Mouse (Mus musculus): Measurements from ENCODE around the gene Mylk4. TPM values are rescaled to one million over a fixed set of nuclear protein-coding genes. Genes with fewer than 3 reads are reported as not detected.
A peak's percentile ranks its signal among the peaks of the same experiment; 100 is the strongest.

The Mylk4 gene
- polyA plus RNA-seq, 1 experiment from 2014 or later, result 0.26 TPM

DNA sequence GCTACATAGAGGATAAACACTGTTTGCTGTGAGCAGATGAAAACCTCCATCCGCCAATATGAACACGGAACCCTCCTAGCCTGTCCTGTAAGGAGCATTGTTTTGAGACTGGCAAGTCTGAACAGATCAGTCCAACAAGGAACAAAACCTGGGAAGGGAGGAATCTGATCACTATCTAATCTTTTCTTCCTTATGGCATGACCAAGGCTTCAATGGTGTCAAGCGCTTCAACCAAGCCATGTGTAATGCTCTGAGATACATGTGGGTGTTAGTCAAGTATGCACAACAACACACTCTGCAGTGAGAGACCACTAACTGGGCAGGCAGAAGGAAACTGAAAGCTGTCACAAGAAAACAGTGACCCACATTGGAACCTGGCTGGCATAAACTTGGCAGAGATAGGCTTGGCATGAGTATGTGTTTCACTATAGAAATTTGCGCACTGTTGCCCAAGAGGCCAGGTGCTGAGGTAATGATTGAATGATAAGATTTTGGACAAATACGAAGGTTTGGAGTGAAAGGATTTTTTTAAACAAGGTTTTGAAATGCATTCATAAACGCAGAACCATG lies 89.8 kb downstream of the Mylk4 start:
- no peak overlapping the region for H3K4me3 ChIP-seq
- DNase-seq (ENCODE audit: low spot score), result no peak
- H3K27me3 ChIP-seq (ENCODE audit: low read depth, poor library complexity, severe bottlenecking), result 0 out of 2 replicates have a peak, but pooled peaks cover under 1% of the 10 kb centered on the region
- H3K27ac ChIP-seq, result no peak overlapping the region
- H3K9me3 ChIP-seq (replicated peaks), result no peaks in the 10 kb centered on the region
- no peaks in the 10 kb centered on the region for H3K4me1 ChIP-seq
- WGBS, result 93% methylated on average over 6 of the region's 6 CpGs
- H3K36me3 ChIP-seq, result no peaks in the 10 kb centered on the region

GRCm38 (mm10) chr13:32692563-32692962 lies 91.2 kb downstream of the Mylk4 start:
- Histone ChIP-seq H3K4me3 (no peak overlapping the region), H3K27ac (no peak overlapping the region), H3K27me3 (ENCODE audit: low read depth, poor library complexity, severe bottlenecking) (0 out of 2 replicates have a peak, but pooled peaks cover 4% of the 10 kb centered on the region), H3K36me3 (no peaks in the 10 kb centered on the region), H3K9me3 (replicated peaks) (no peaks in the 10 kb centered on the region), H3K4me1 (no peaks in the 10 kb centered on the region)
- WGBS, result 79% methylated on average over 1 of the region's 1 CpGs
- no peak for DNase-seq (ENCODE audit: low spot score)

DNA sequence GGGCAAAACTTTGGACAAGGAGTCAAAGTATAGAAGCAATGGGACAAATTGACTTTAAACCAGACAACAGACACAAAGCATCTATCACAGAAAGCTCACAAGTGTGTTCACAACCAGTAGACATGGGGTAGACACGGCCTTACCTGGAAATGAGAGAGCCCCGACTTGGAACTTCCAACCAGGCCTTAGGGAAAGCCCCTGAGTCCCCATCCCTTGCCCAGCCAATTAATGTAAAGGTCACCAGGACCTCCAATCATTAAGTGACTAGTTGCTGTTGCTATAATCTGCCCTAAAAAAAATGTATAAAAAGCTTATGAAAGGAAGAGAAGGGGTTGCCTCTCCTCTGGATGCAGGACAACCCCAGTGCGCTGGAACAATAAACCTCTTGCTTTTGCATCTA lies 93.5 kb downstream of the Mylk4 start:
- H3K27ac ChIP-seq, result no peak overlapping the region
- H3K4me1 ChIP-seq, result no peaks in the 10 kb centered on the region
- no peak overlapping the region for H3K4me3 ChIP-seq
- H3K36me3 ChIP-seq, result no peaks in the 10 kb centered on the region
- 0 out of 2 replicates have a peak, but pooled peaks cover 4% of the 10 kb centered on the region for H3K27me3 ChIP-seq (ENCODE audit: low read depth, poor library complexity, severe bottlenecking)
- WGBS, result 90% methylated on average over 3 of the region's 3 CpGs
- no peaks in the 10 kb centered on the region for H3K9me3 ChIP-seq (replicated peaks)
- DNase-seq (ENCODE audit: low spot score), result no peak

- 43% methylated on average over 12 of the region's 12 CpGs for WGBS
- Histone ChIP-seq H3K36me3 (no peaks in the 10 kb centered on the region), H3K4me1 (peaks cover 4% of the 10 kb centered on the region; the same call in 1 of the 2 replicates), H3K4me3 (no peak overlapping the region), H3K9me3 (replicated peaks) (no peaks in the 10 kb centered on the region), H3K27me3 (ENCODE audit: low read depth, poor library complexity, severe bottlenecking) (peaks cover 29% of the 10 kb centered on the region; the same call in 1 of the 2 replicates), H3K27ac (no peak overlapping the region)
- peak; percentile 76 for DNase-seq (ENCODE audit: low spot score)
Observed at GRCm38 (mm10) chr13:32680868-32681515, 102.8 kb downstream of the Mylk4 start.

GRCm38 (mm10) chr13:32680121-32680551 lies 103.6 kb downstream of the Mylk4 start:
- 87% methylated on average over 12 of the region's 12 CpGs for WGBS
- peaks cover 29% of the 10 kb centered on the region; the same call in 1 of the 2 replicates for H3K27me3 ChIP-seq (ENCODE audit: low read depth, poor library complexity, severe bottlenecking)
- no peak overlapping the region for H3K27ac ChIP-seq
- H3K4me1 ChIP-seq, result peaks cover 4% of the 10 kb centered on the region; the same call in 1 of the 2 replicates
- no peaks in the 10 kb centered on the region for H3K9me3 ChIP-seq (replicated peaks)
- no peak for DNase-seq (ENCODE audit: low spot score)
- H3K4me3 ChIP-seq, result no peak overlapping the region
- H3K36me3 ChIP-seq, result no peaks in the 10 kb centered on the region

GRCm38 (mm10) chr13:32678998-32679397 lies 104.8 kb downstream of the Mylk4 start:
- H3K27ac ChIP-seq, result no peak overlapping the region
- 76% methylated on average over 5 of the region's 5 CpGs for WGBS
- no peaks in the 10 kb centered on the region for H3K36me3 ChIP-seq

GRCm38 (mm10) chr13:32670782-32671181 lies 113.0 kb downstream of the Mylk4 start:
- no peak overlapping the region for H3K27ac ChIP-seq
- no peaks in the 10 kb centered on the region for H3K4me1 ChIP-seq
- no peak for DNase-seq (ENCODE audit: low spot score)
- no peaks in the 10 kb centered on the region for H3K36me3 ChIP-seq
- 59% methylated on average over 7 of the region's 7 CpGs for WGBS
- no peak overlapping the region for H3K4me3 ChIP-seq
- peaks cover 38% of the 10 kb centered on the region for H3K27me3 ChIP-seq (ENCODE audit: low read depth, poor library complexity, severe bottlenecking)
- H3K9me3 ChIP-seq (replicated peaks), result no peaks in the 10 kb centered on the region

More at GRCm38 (mm10) chr13:32678998-32679397, 104.8 kb downstream of the Mylk4 start:
- Histone ChIP-seq H3K9me3 (replicated peaks) (no peaks in the 10 kb centered on the region), H3K27me3 (ENCODE audit: low read depth, poor library complexity, severe bottlenecking) (peaks cover 29% of the 10 kb centered on the region; the same call in 1 of the 2 replicates), H3K4me1 (peaks cover 4% of the 10 kb centered on the region; the same call in 1 of the 2 replicates), H3K4me3 (no peak overlapping the region)
- DNase-seq (ENCODE audit: low spot score), result no peak

- Histone ChIP-seq H3K9me3 (replicated peaks) (no peaks in the 10 kb centered on the region), H3K27me3 (ENCODE audit: low read depth, poor library complexity, severe bottlenecking) (peaks cover 57% of the 10 kb centered on the region), H3K36me3 (no peaks in the 10 kb centered on the region), H3K4me1 (peaks cover 13% of the 10 kb centered on the region), H3K4me3 (no peak overlapping the region), H3K27ac (no peak overlapping the region)
- DNase-seq (ENCODE audit: low spot score), result no peak
- 77% methylated on average over 3 of the region's 3 CpGs for WGBS
Observed at GRCm38 (mm10) chr13:32668296-32668695, 115.5 kb downstream of the Mylk4 start.

- no peak overlapping the region for H3K27ac ChIP-seq
- no peaks in the 10 kb centered on the region for H3K9me3 ChIP-seq (replicated peaks)
- H3K27me3 ChIP-seq (ENCODE audit: low read depth, poor library complexity, severe bottlenecking), result peaks cover 57% of the 10 kb centered on the region
- DNase-seq (ENCODE audit: low spot score), result no peak
- no peaks in the 10 kb centered on the region for H3K36me3 ChIP-seq
- peaks cover 13% of the 10 kb centered on the region for H3K4me1 ChIP-seq
- WGBS, result 86% methylated on average over 4 of the region's 4 CpGs
- no peak overlapping the region for H3K4me3 ChIP-seq
Observed at GRCm38 (mm10) chr13:32667386-32667785, 116.4 kb downstream of the Mylk4 start.

GRCm38 (mm10) chr13:32662041-32662440 lies 121.7 kb downstream of the Mylk4 start:
- no peaks in the 10 kb centered on the region for H3K36me3 ChIP-seq
- WGBS, result 77% methylated on average over 3 of the region's 3 CpGs

GRCm38 (mm10) chr13:32660294-32660693 lies 123.5 kb downstream of the Mylk4 start:
- no peaks in the 10 kb centered on the region for H3K36me3 ChIP-seq
- H3K27me3 ChIP-seq (ENCODE audit: low read depth, poor library complexity, severe bottlenecking), result peaks cover 14% of the 10 kb centered on the region; the same call in 1 of the 2 replicates
- no peak overlapping the region for H3K4me3 ChIP-seq
- peaks cover 17% of the 10 kb centered on the region for H3K4me1 ChIP-seq
- H3K9me3 ChIP-seq (replicated peaks), result no peaks in the 10 kb centered on the region
- 59% methylated on average over 4 of the region's 4 CpGs for WGBS
- no peak for DNase-seq (ENCODE audit: low spot score)
- no peak overlapping the region for H3K27ac ChIP-seq

More at GRCm38 (mm10) chr13:32662041-32662440, 121.7 kb downstream of the Mylk4 start:
- Histone ChIP-seq H3K4me3 (no peak overlapping the region), H3K27ac (no peak overlapping the region), H3K27me3 (ENCODE audit: low read depth, poor library complexity, severe bottlenecking) (peaks cover 25% of the 10 kb centered on the region), H3K9me3 (replicated peaks) (no peaks in the 10 kb centered on the region), H3K4me1 (peaks cover 19% of the 10 kb centered on the region)
- no peak for DNase-seq (ENCODE audit: low spot score)

DNA sequence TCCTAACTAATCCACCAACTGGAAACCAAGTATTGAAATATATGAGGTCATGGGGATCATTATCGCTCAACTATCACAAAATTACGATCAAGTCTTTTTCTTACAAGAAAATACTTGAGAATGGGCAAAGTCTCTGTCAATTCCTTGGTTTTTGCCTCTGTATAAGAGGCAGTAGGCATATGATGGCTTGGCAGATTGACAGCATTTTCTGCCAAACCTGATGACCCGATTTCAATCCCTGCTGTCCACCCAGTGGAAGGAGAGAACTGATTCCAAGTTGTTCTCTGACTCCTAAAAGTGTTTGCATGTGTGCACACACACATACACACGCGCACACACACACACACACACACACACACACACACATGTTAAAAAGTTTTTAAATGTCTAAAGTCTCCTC lies 124.5 kb downstream of the Mylk4 start:
- 92% methylated on average over 5 of the region's 5 CpGs for WGBS
- Histone ChIP-seq H3K27ac (no peak overlapping the region), H3K4me1 (peaks cover 7% of the 10 kb centered on the region), H3K4me3 (no peak overlapping the region), H3K9me3 (replicated peaks) (no peaks in the 10 kb centered on the region), H3K27me3 (ENCODE audit: low read depth, poor library complexity, severe bottlenecking) (0 out of 2 replicates have a peak, but pooled peaks cover 6% of the 10 kb centered on the region), H3K36me3 (no peaks in the 10 kb centered on the region)
- DNase-seq (ENCODE audit: low spot score), result no peak

GRCm38 (mm10) chr13:32657583-32657982 lies 126.2 kb downstream of the Mylk4 start:
- H3K4me1 ChIP-seq, result peaks cover 6% of the 10 kb centered on the region
- H3K4me3 ChIP-seq, result no peak overlapping the region
- 96% methylated on average over 2 of the region's 2 CpGs for WGBS
- H3K36me3 ChIP-seq, result no peaks in the 10 kb centered on the region
- no peaks in the 10 kb centered on the region for H3K9me3 ChIP-seq (replicated peaks)
- DNase-seq (ENCODE audit: low spot score), result no peak
- H3K27ac ChIP-seq, result no peak overlapping the region
- no peaks in the 10 kb centered on the region for H3K27me3 ChIP-seq (ENCODE audit: low read depth, poor library complexity, severe bottlenecking)

Measured in limb, embryonic 10.5 days (tissue).